ENCODE assay signal across 8 mouse cellular contexts in genomic region chr1:44745711-44746110, GRCm38 (mm10).
A peak's percentile ranks its signal among the peaks of the same experiment; 100 is the strongest.
DNase-seq lines count a peak whose midpoint lies in the region; ATAC-seq lines count a peak whose summit lies in the region.

No protein-coding gene starts in this region.

- H3K4me3 ChIP-seq in heart, embryonic 10.5 days = no peak overlapping the region
- H3K4me3 ChIP-seq in midbrain, embryonic 14.5 days (replicated peaks; ENCODE audit: low read depth, low read length) = no peak overlapping the region

- no peaks in the 10 kb centered on the region for H3K27me3 ChIP-seq in heart, embryonic 10.5 days (ENCODE audit: insufficient read depth, poor library complexity, severe bottlenecking)
- no peaks in the 10 kb centered on the region for H3K27me3 ChIP-seq in midbrain, embryonic 14.5 days (ENCODE audit: control insufficient read depth, insufficient read depth, low read length)

- no peak overlapping the region for H3K4me2 ChIP-seq in midbrain, embryonic 14.5 days (ENCODE audit: low read length)

- H3K9ac ChIP-seq in midbrain, embryonic 14.5 days (replicated peaks; ENCODE audit: low read length) = no peak overlapping the region

- H3K36me3 ChIP-seq in heart, embryonic 10.5 days = no peaks in the 10 kb centered on the region
- no peaks in the 10 kb centered on the region for H3K36me3 ChIP-seq in midbrain, embryonic 14.5 days (ENCODE audit: control insufficient read depth, insufficient read depth, low read length)

- no peak for ATAC-seq in midbrain, embryonic 14.5 days (ENCODE audit: low FRiP score, low TSS enrichment)
- ATAC-seq in megakaryocyte-erythroid progenitor cell, adult 5-6 weeks (replicated peaks; ENCODE audit: low FRiP score, low TSS enrichment, poor library complexity, severe bottlenecking) = no peak

- no peaks in the 10 kb centered on the region for H3K4me1 ChIP-seq in heart, embryonic 10.5 days
- H3K4me1 ChIP-seq in midbrain, embryonic 14.5 days (ENCODE audit: control insufficient read depth, insufficient read depth, low read length) = no peaks in the 10 kb centered on the region

- DNase-seq in heart, adult 8-10 months (ENCODE audit: low spot score) = peak; percentile 66
- no peak for DNase-seq in heart, embryonic 10.5 days (ENCODE audit: low spot score)
- DNase-seq in 3T3-L1 (ENCODE audit: low read depth, low spot score) = peak; percentile 80
- peak; percentile 18 for DNase-seq in R1 (ENCODE audit: low read depth, low spot score)
- DNase-seq in fibroblast of lung, adult 2 months (ENCODE audit: low read depth) = peak; percentile 21
- peak; percentile 3 for DNase-seq in layer of hippocampus, adult 9-11 months
- DNase-seq in midbrain, embryonic 14.5 days = peak; percentile 81

- no peaks in the 10 kb centered on the region for H3K9me3 ChIP-seq in heart, embryonic 10.5 days
- H3K9me3 ChIP-seq in midbrain, embryonic 14.5 days (ENCODE audit: control insufficient read depth, low read length) = no peaks in the 10 kb centered on the region

- no peak overlapping the region for H3K27ac ChIP-seq in heart, embryonic 10.5 days
- no peak overlapping the region for H3K27ac ChIP-seq in midbrain, embryonic 14.5 days (replicated peaks; ENCODE audit: low read depth, low read length)

- 13% methylated on average over 2 of the region's 2 CpGs for WGBS in heart, embryonic 10.5 days
- 15% methylated on average over 2 of the region's 2 CpGs for WGBS in midbrain, embryonic 14.5 days
